Mouse (Mus musculus) embryo, embryonic 11 days (tissue): ENCODE data around the gene Dst.

Experiments
- DNase-seq: peaks from one replicate; pipeline ENCODE4 v3.0.0-alpha.2; 2015

Dst gene

GRCm38 (mm10) chr1:34183250-34183926, 275.4 kb downstream of the Dst start:
- no peak for DNase-seq

- DNase-seq, result no peak
Observed at GRCm38 (mm10) chr1:34184266-34184665, 276.2 kb downstream of the Dst start.

- DNase-seq, result no peak
Observed at GRCm38 (mm10) chr1:34186033-34186432, 278.0 kb downstream of the Dst start.

GRCm38 (mm10) chr1:34187501-34187900, 279.5 kb downstream of the Dst start:
- no peak for DNase-seq

GRCm38 (mm10) chr1:34188721-34189236, 280.8 kb downstream of the Dst start:
- no peak for DNase-seq

- no peak for DNase-seq
Observed at GRCm38 (mm10) chr1:34189318-34189717, 281.3 kb downstream of the Dst start.

- DNase-seq, result peak; percentile 48
Observed at GRCm38 (mm10) chr1:34189970-34190369, 281.9 kb downstream of the Dst start.

GRCm38 (mm10) chr1:34192174-34192573, 284.1 kb downstream of the Dst start:
- no peak for DNase-seq

GRCm38 (mm10) chr1:34200791-34201190, 292.8 kb downstream of the Dst start:
- DNase-seq, result no peak

- DNase-seq, result peak; percentile 71
Observed at GRCm38 (mm10) chr1:34201483-34201882, 293.5 kb downstream of the Dst start.

- no peak for DNase-seq
Observed at GRCm38 (mm10) chr1:34211704-34212103, 303.7 kb downstream of the Dst start.

- no peak for DNase-seq
Observed at GRCm38 (mm10) chr1:34216456-34216855, 308.4 kb downstream of the Dst start.

- peak; percentile 81 for DNase-seq
Observed at GRCm38 (mm10) chr1:34218323-34218722, 310.3 kb downstream of the Dst start.

- DNase-seq, result no peak
Observed at GRCm38 (mm10) chr1:34218801-34219200, 310.8 kb downstream of the Dst start.

- no peak for DNase-seq
Observed at GRCm38 (mm10) chr1:34220094-34220601, 312.1 kb downstream of the Dst start.

GRCm38 (mm10) chr1:34223866-34224265, 315.8 kb downstream of the Dst start:
- DNase-seq, result no peak

GRCm38 (mm10) chr1:34227676-34228075, 319.7 kb downstream of the Dst start:
- no peak for DNase-seq

- no peak for DNase-seq
Observed at GRCm38 (mm10) chr1:34231041-34231440, 323.0 kb downstream of the Dst start.

GRCm38 (mm10) chr1:34236254-34236723, 328.3 kb downstream of the Dst start:
- DNase-seq, result peak; percentile 91

- DNase-seq, result peak; percentile 17
Observed at GRCm38 (mm10) chr1:34237211-34237610, 329.2 kb downstream of the Dst start.

- DNase-seq, result peak; percentile 15
Observed at GRCm38 (mm10) chr1:34237689-34238091, 329.7 kb downstream of the Dst start.

GRCm38 (mm10) chr1:34238231-34238630, 330.2 kb downstream of the Dst start:
- DNase-seq, result no peak

- no peak for DNase-seq
Observed at GRCm38 (mm10) chr1:34244678-34245077, 336.7 kb downstream of the Dst start.

GRCm38 (mm10) chr1:34245951-34246641, 338.1 kb downstream of the Dst start:
- DNase-seq, result no peak
